Mouse (Mus musculus) heart, adult 2 months (tissue): ENCODE data around the gene Slc39a11. TPM values are rescaled to one million over a fixed set of nuclear protein-coding genes. Genes with fewer than 3 reads are reported as not detected.

Experiments
- DNase-seq, 2 experiments: peaks; one replicate each; pipeline ENCODE4 v3.0.0; 2021
- H3K27ac ChIP-seq: fragments of 200-600 bp; 2 replicates; pipeline ENCODE4 v1.8.1; 2022
- H3K27me3 ChIP-seq: fragments of 200-500 bp; 2 replicates; pipeline ENCODE4 v1.6.1; 2012; ENCODE audit warnings: mild to moderate bottlenecking, low read length, inconsistent platforms, mixed read lengths; ENCODE audit not compliant: control insufficient read depth, insufficient read depth
- H3K36me3 ChIP-seq: fragments of 200-500 bp; 2 replicates; pipeline ENCODE4 v1.6.1; 2012; ENCODE audit warnings: low read length, inconsistent platforms; ENCODE audit not compliant: control insufficient read depth, insufficient read depth
- H3K4me1 ChIP-seq: fragments of 200-500 bp; 2 replicates; pipeline ENCODE4 v1.6.1; 2011; ENCODE audit warnings: low read length; ENCODE audit not compliant: control insufficient read depth, insufficient read depth
- H3K4me3 ChIP-seq: fragments of 200-600 bp; 2 replicates; pipeline ENCODE4 v1.8.1; 2022
- H3K79me2 ChIP-seq: fragments of 200-500 bp; replicated peaks from 2 replicates; pipeline ENCODE4 v1.6.1; 2012; ENCODE audit warnings: mild to moderate bottlenecking, inconsistent platforms, low read length, moderate library complexity, mixed read lengths; ENCODE audit not compliant: control insufficient read depth, insufficient read depth
- H3K9ac ChIP-seq: fragments of 200-500 bp; 2 replicates; pipeline ENCODE4 v1.6.1; 2012; ENCODE audit warnings: low read depth, mild to moderate bottlenecking, control low read depth, inconsistent platforms, low read length, mixed read lengths
- CTCF ChIP-seq: fragments of 200-600 bp; IDR thresholded peaks from 2 replicates; pipeline ENCODE4 v1.8.1; 2022; ENCODE audit warnings: antibody characterized with exemption, mild to moderate bottlenecking, moderate library complexity
- EP300 ChIP-seq: fragments of 200-500 bp; IDR thresholded peaks from 2 replicates; pipeline ENCODE4 v1.6.1; 2011; ENCODE audit warnings: low read depth, low read length, control low read depth; ENCODE audit not compliant: insufficient read depth
- POLR2A ChIP-seq: fragments of 200-500 bp; IDR thresholded peaks from 2 replicates; pipeline ENCODE4 v1.6.1; 2011; ENCODE audit warnings: mild to moderate bottlenecking, low read depth, low read length, control low read depth; ENCODE audit not compliant: insufficient read depth
- WGBS: fragments of 180-500 bp; shearing (Covaris S2); methylation state at CpG from one replicate; pipeline ENCODE4 v1.1.7; 2018; 5-methylcytosine and 5-hydroxymethylcytosine counted together
- intact Hi-C: fragments of 180-260 bp; cut with DNase I; formaldehyde crosslinking; loops from one replicate; pipeline ENCODE4 v1.15.1; 2025
- polyA plus RNA-seq: library from polyadenylated mRNA; depleted of rRNA; stranded (reverse); fragments of >200 nt; gene quantifications from 2 replicates; pipeline ENCODE4 v1.2.3, GENCODE M21; 2012
- total RNA-seq, 2 experiments: library from RNA; stranded (reverse); gene quantifications; 2 replicates each; pipeline ENCODE4 v1.2.3; 2021

Gene Slc39a11
- total and polyA plus RNA-seq, 3 experiments: 2.6 to 5.6 (median 2.7) TPM

DNA sequence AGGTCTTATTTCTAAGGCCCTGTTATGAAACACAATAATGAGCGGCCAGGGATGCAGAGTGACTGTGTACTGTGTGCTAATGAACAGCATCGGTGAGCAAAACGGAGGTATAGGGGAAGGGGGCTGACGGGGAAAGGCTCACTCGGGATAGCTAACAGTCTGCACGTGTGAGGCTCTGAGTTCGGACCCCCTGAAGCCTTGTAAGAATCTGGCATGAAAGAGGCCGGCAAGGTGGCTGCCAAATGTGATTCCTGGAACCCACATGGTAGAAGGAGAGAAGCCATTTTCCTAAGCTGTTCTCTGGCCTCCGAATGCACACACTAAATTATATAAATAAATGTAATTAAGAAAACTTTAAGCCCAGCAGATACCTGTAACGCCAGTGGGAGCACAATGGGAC lies 276.0 kb downstream of the Slc39a11 start:
- Histone ChIP-seq H3K4me1 (no peaks in the 10 kb centered on the region), H3K4me3 (no peak overlapping the region), H3K9ac (no peak overlapping the region), H3K36me3 (no peaks in the 10 kb centered on the region), H3K27me3 (no peaks in the 10 kb centered on the region), H3K27ac (no peak overlapping the region), H3K79me2 (no peaks in the 10 kb centered on the region)
- 90% methylated on average over 10 of the region's 10 CpGs for WGBS
- intact Hi-C loops: no loop called here
- DNase-seq: no peak
- no peak for TF ChIP-seq CTCF
- TF ChIP-seq POLR2A: no peak

DNA sequence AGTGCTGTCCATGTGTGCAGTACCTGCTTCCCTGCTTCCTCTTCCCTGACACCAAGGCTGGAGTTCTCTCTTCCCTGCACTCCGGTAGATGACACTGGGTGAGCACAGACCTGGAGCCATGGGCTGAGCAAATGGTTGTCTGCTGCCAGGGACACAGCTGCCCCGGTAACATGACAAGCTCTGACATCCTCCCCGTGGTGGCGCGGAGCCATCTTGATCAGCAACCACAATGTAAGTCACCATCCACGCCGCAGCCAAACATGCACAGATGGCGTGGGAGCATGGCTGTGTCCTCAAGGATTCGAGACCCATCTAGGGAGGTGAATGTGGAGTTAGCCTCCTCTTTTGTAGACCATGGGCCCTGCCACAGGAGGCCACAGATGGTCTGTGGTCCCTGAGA lies 276.5 kb downstream of the Slc39a11 start:
- no peak overlapping the region for H3K9ac ChIP-seq
- no peaks in the 10 kb centered on the region for H3K27me3 ChIP-seq
- intact Hi-C loops: no loop called here
- no peak overlapping the region for H3K27ac ChIP-seq
- no peaks in the 10 kb centered on the region for H3K4me1 ChIP-seq
- no peaks in the 10 kb centered on the region for H3K36me3 ChIP-seq
- no peak for TF ChIP-seq POLR2A
- no peak for TF ChIP-seq EP300
- no peak for TF ChIP-seq CTCF
- no peaks in the 10 kb centered on the region for H3K79me2 ChIP-seq
- WGBS: 96% methylated on average over 9 of the region's 9 CpGs
- H3K4me3 ChIP-seq: no peak overlapping the region
- DNase-seq: no peak

DNA sequence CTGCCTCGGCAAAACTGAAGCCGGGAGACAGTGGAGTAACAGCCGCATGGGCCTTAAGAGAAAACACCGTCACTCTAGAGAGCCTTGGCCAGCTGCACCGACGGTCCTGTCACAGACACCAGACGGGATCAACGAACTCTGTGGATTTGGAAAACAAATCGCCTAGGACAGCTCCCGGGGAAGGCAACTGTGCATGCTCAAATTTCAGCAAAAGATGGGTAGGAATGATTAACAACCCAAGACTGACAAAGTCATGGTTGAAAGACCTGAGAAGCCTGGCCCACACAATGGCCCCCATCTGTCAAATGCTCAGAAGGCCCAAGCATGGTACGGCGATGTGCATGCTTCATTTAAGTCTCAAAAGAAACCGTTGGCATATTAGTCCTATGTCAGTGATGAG lies 281.8 kb downstream of the Slc39a11 start:
- no peak for DNase-seq
- intact Hi-C loops: no loop called here
- Histone ChIP-seq H3K36me3 (no peaks in the 10 kb centered on the region), H3K9ac (no peak overlapping the region), H3K79me2 (no peaks in the 10 kb centered on the region), H3K4me1 (no peaks in the 10 kb centered on the region), H3K27me3 (no peaks in the 10 kb centered on the region), H3K4me3 (no peak overlapping the region), H3K27ac (no peak overlapping the region)
- WGBS: 79% methylated on average over 13 of the region's 13 CpGs
- TF ChIP-seq POLR2A: no peak
- TF ChIP-seq CTCF: no peak
- TF ChIP-seq EP300: no peak

DNA sequence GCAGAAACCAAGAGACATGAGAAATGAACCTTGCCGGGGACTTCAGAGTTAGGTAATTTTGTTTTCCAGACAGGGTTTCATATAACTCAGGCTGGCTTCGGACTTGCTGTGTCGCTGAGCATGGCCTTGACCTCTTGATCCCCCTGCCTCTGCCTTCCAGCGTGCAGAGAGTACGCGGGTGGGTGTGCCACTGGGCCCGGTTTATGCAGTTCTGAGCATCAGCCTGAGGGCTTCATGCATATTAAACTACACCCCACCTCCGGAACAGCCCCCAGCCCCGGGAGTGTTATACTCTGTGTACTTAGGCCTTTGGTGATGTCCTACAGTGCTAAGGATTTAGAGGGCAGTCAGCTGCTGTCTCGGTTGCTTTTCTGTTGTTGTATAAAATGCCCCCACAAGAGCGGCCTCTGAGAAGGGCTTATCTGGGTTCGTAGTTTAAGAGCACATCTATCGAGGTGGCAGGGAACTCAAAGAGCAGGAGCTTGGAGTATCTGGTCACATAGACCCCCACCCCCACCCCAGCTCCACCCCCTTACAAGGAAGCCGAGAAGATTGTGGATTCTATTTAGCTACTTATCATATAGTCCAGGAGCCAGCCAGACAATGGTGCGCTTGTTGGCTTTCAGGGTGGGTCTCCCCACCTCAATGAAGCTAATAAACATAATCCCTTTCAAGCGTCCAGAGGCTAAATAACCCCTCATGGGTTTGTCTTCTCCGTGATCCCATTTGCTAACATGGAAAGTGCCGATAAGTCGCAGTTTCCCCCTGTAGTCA lies 283.4 kb downstream of the Slc39a11 start:
- 62% methylated on average over 19 of the region's 19 CpGs for WGBS
- DNase-seq: no peak
- TF ChIP-seq POLR2A: no peak
- no peak for TF ChIP-seq CTCF
- no peak for TF ChIP-seq EP300
- Histone ChIP-seq H3K9ac (no peak overlapping the region), H3K4me3 (no peak overlapping the region), H3K36me3 (no peaks in the 10 kb centered on the region), H3K79me2 (no peaks in the 10 kb centered on the region), H3K27me3 (no peaks in the 10 kb centered on the region), H3K27ac (no peak overlapping the region), H3K4me1 (no peaks in the 10 kb centered on the region)
- intact Hi-C loops: no loop called here

DNA sequence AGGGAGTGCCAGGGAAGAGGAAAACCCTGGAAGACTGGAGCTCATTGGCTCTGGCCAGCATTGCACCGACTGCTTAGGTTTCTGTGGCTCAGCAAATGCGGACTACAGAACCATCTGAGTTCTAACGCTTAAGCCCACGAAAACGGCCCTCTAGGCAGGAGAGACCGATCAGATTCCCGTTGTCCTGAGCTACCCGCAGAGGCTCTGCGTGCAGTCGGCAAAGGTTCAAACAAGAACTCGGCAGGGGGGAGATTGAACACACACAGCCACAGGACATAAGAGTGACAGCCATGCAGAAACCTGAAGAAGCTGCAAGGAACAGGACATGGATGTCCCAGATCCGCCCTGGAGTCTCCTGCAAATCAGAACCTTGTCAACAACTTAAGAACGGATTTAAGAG lies 286.1 kb downstream of the Slc39a11 start:
- DNase-seq: no peak
- no peak overlapping the region for H3K27ac ChIP-seq
- no peak overlapping the region for H3K4me3 ChIP-seq
- TF ChIP-seq EP300 (no peak), CTCF (no peak), POLR2A (no peak)
- intact Hi-C loops: no loop called here
- WGBS: 55% methylated on average over 13 of the region's 13 CpGs
- no peaks in the 10 kb centered on the region for H3K36me3 ChIP-seq
- H3K27me3 ChIP-seq: no peaks in the 10 kb centered on the region
- H3K4me1 ChIP-seq: no peaks in the 10 kb centered on the region
- no peak overlapping the region for H3K9ac ChIP-seq
- H3K79me2 ChIP-seq: no peaks in the 10 kb centered on the region

DNA sequence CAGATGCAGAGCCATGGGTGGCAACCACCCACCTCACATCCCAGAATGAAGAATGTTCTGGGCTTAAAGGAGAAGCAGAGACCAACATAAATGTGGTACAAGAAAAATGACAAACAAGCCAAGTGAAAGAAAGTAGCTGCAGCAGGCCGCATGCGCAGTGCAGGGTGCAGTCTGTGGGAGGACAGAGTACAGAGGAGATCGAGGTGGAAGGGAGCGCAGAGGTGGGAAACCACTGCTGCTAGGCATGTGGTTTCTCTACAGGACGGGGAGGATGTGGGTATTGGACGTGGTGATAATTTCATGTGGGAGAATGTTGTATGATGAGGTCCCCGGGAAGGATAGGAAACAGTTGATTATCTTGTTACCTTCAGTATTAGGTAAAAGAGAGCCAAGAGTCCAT lies 287.3 kb downstream of the Slc39a11 start:
- H3K36me3 ChIP-seq: no peaks in the 10 kb centered on the region
- no peak overlapping the region for H3K9ac ChIP-seq
- H3K4me1 ChIP-seq: no peaks in the 10 kb centered on the region
- H3K27me3 ChIP-seq: no peaks in the 10 kb centered on the region
- intact Hi-C loops: no loop called here
- H3K79me2 ChIP-seq: no peaks in the 10 kb centered on the region
- no peak for DNase-seq
- 81% methylated on average over 7 of the region's 7 CpGs for WGBS
- H3K4me3 ChIP-seq: no peak overlapping the region
- no peak overlapping the region for H3K27ac ChIP-seq
- no peak for TF ChIP-seq CTCF
- no peak for TF ChIP-seq EP300
- TF ChIP-seq POLR2A: no peak
